Mouse (Mus musculus) forebrain, postnatal 0 days (tissue): Measurements from ENCODE around the gene Ramp3. TPM values are rescaled to one million over a fixed set of nuclear protein-coding genes. Genes with fewer than 3 reads are reported as not detected.

Experiments
- ATAC-seq: fragments of 200-750 bp; cut with Nextera tagmentation; 2 replicates; pipeline ENCODE4 v1.8.0; 2017; ENCODE audit warnings: mild to moderate bottlenecking, moderate library complexity
- DNase-seq: peaks from one replicate; pipeline ENCODE4 v3.0.0-alpha.2; 2015
- H3K27ac ChIP-seq: fragments of 300-500 bp; sonication (generic); 2 replicates; pipeline ENCODE4 v1.5.1; 2014; ENCODE audit warnings: low read depth, mild to moderate bottlenecking, antibody characterized with exemption, low read length, moderate library complexity, mixed read lengths
- H3K27me3 ChIP-seq: fragments of 300-500 bp; sonication (generic); 2 replicates; pipeline ENCODE4 v1.6.1; 2014; ENCODE audit warnings: mild to moderate bottlenecking, low read length, mixed read lengths; ENCODE audit not compliant: insufficient read depth
- H3K36me3 ChIP-seq: fragments of 300-500 bp; sonication (generic); 2 replicates; pipeline ENCODE4 v1.6.1; 2014; ENCODE audit warnings: mild to moderate bottlenecking, moderate library complexity; ENCODE audit not compliant: insufficient read depth
- H3K4me1 ChIP-seq: fragments of 300-500 bp; sonication (generic); 2 replicates; pipeline ENCODE4 v1.6.1; 2014; ENCODE audit warnings: antibody characterized with exemption; ENCODE audit not compliant: insufficient read depth
- H3K4me2 ChIP-seq: fragments of 300-500 bp; sonication (generic); 2 replicates; pipeline ENCODE4 v1.6.1; 2014; ENCODE audit warnings: low read depth, mild to moderate bottlenecking, moderate library complexity
- H3K4me3 ChIP-seq: fragments of 300-500 bp; sonication (generic); 2 replicates; pipeline ENCODE4 v1.5.1; 2014; ENCODE audit warnings: low read depth, low read length, mixed read lengths
- H3K9ac ChIP-seq: fragments of 300-500 bp; sonication (generic); 2 replicates; pipeline ENCODE4 v1.6.1; 2014; ENCODE audit warnings: mild to moderate bottlenecking
- H3K9me3 ChIP-seq: fragments of 300-500 bp; sonication (generic); 2 replicates; pipeline ENCODE4 v1.6.1; 2016; ENCODE audit warnings: low read length
- CTCF ChIP-seq: sonication (generic); IDR thresholded peaks from 2 replicates; pipeline ENCODE4 v1.5.1; 2016; ENCODE audit warnings: antibody characterized with exemption, control low read depth, low read depth
- WGBS: fragments of 180-500 bp; shearing (Covaris S2); extraction: QIAGEN DNeasy Blood & Tissue Kit; methylation state at CpG from one replicate; pipeline ENCODE4 v1.1.7; 2014; 5-methylcytosine and 5-hydroxymethylcytosine counted together
- polyA plus RNA-seq: library from polyadenylated mRNA; unstranded; fragments of >200 nt; fragmentation: Nextera tagmentation; extraction: Ambion mirVana; gene quantifications from 2 replicates; pipeline ENCODE4 v1.2.1, GENCODE M21; 2015
- total RNA-seq: library from RNA; depleted of rRNA; stranded (reverse); fragments of >200 nt; gene quantifications from 2 replicates; pipeline ENCODE4 v1.2.3, GENCODE M21; 2014; rRNA removed

Ramp3 gene
- total and polyA plus RNA-seq, 2 experiments from 2014 or later: 12.9 to 17.6 TPM

GRCm38 (mm10) chr11:6720746-6721145 is 62.4 kb downstream of the Ramp3 start:
- Histone ChIP-seq H3K36me3 (no peaks in the 10 kb centered on the region), H3K4me2 (no peak overlapping the region), H3K9ac (no peak overlapping the region), H3K9me3 (no peaks in the 10 kb centered on the region), H3K27ac (no peak overlapping the region), H3K27me3 (no peaks in the 10 kb centered on the region), H3K4me1 (no peaks in the 10 kb centered on the region), H3K4me3 (no peak overlapping the region)
- WGBS: 95% methylated on average over 5 of the region's 5 CpGs
- no peak for TF ChIP-seq CTCF
- DNase-seq: no peak
- ATAC-seq: no peak

GRCm38 (mm10) chr11:6726921-6727320 is 68.6 kb downstream of the Ramp3 start:
- TF ChIP-seq CTCF: no peak
- Histone ChIP-seq H3K27ac (no peak overlapping the region), H3K4me3 (no peak overlapping the region), H3K4me1 (no peaks in the 10 kb centered on the region), H3K4me2 (no peak overlapping the region), H3K36me3 (no peaks in the 10 kb centered on the region), H3K9me3 (no peaks in the 10 kb centered on the region), H3K27me3 (no peaks in the 10 kb centered on the region), H3K9ac (no peak overlapping the region)
- ATAC-seq (no peak), DNase-seq (no peak)
- WGBS: 89% methylated on average over 5 of the region's 5 CpGs

Other genes starting within 250 kb of the Ramp3 start
- 3,025 and 4,002 TPM in 2 replicates for gene Ppia, start 243.1 kb upstream of the Ramp3 start, total RNA-seq
- 5,423 and 7,006 TPM in 2 replicates for gene Ppia, start 243.1 kb upstream of the Ramp3 start, polyA plus RNA-seq
- 55.3 and 68.0 TPM in 2 replicates for gene H2afv, start 214.1 kb upstream of the Ramp3 start, total RNA-seq
- 185 and 235 TPM in 2 replicates for gene H2afv, start 214.1 kb upstream of the Ramp3 start, polyA plus RNA-seq
- gene Purb, start 182.6 kb upstream of the Ramp3 start, total RNA-seq: 49.9 and 53.5 TPM in 2 replicates
- 10.9 and 18.6 TPM in 2 replicates for gene Purb, start 182.6 kb upstream of the Ramp3 start, polyA plus RNA-seq
- gene Myo1g, start 137.6 kb upstream of the Ramp3 start, total RNA-seq: 0.23 and 0.90 TPM in 2 replicates
- gene Myo1g, start 137.6 kb upstream of the Ramp3 start, polyA plus RNA-seq: 0.24 and 0.75 TPM in 2 replicates
- gene Ccm2, start 111.6 kb upstream of the Ramp3 start, total RNA-seq: 58.9 and 65.6 TPM in 2 replicates
- gene Ccm2, start 111.6 kb upstream of the Ramp3 start, polyA plus RNA-seq: 84.0 and 84.7 TPM in 2 replicates
- 69.4 and 75.6 TPM in 2 replicates for gene Nacad, start 52.5 kb upstream of the Ramp3 start, total RNA-seq
- gene Nacad, start 52.5 kb upstream of the Ramp3 start, polyA plus RNA-seq: 46.4 and 61.3 TPM in 2 replicates
- 32.2 and 41.9 TPM in 2 replicates for gene Tbrg4, start 32.5 kb upstream of the Ramp3 start, total RNA-seq
- 30.9 and 31.6 TPM in 2 replicates for gene Tbrg4, start 32.5 kb upstream of the Ramp3 start, polyA plus RNA-seq
- gene Wap, start 19.9 kb upstream of the Ramp3 start, total RNA-seq: not detected in 2 replicates
- gene Wap, start 19.9 kb upstream of the Ramp3 start, polyA plus RNA-seq: not detected in 2 replicates
- not detected in 2 replicates for gene Gm11983, start 179.1 kb downstream of the Ramp3 start, total RNA-seq
- gene Gm11983, start 179.1 kb downstream of the Ramp3 start, polyA plus RNA-seq: not detected in 2 replicates